Mouse (Mus musculus): ENCODE measurements around the gene Cog7. TPM values are rescaled to one million over a fixed set of nuclear protein-coding genes. Genes with fewer than 3 reads are reported as not detected.

The Cog7 gene
- polyA plus RNA-seq, 1 experiment from 2014 or later = 11.1 TPM

GRCm38 (mm10) chr7:121935906-121936794 lies 45.4 kb downstream of the Cog7 start:
- Histone ChIP-seq H3K4me3 (replicated peaks) (no peak overlapping the region), H3K4me1 (replicated peaks) (peaks cover 8% of the 10 kb centered on the region)

GRCm38 (mm10) chr7:121934346-121934745 lies 47.2 kb downstream of the Cog7 start:
- Histone ChIP-seq H3K36me3 (peaks cover 19% of the 10 kb centered on the region), H3K4me1 (replicated peaks) (peaks cover under 1% of the 10 kb centered on the region; the same call in 1 of the 2 replicates), H3K9me3 (replicated peaks) (no peaks in the 10 kb centered on the region), H3K4me2 (no peak overlapping the region), H3K4me3 (replicated peaks) (no peak overlapping the region), H3K9ac (no peak overlapping the region), H3K27ac (no peak overlapping the region), H3K27me3 (no peaks in the 10 kb centered on the region)
- DNase-seq = no peak
- no peak for ATAC-seq (ENCODE audit: low read depth)
- whole genome bisulfite sequencing (ENCODE audit: insufficient replicate concordance) = 61% methylated on average over 2 of the region's 2 CpGs

More at GRCm38 (mm10) chr7:121935906-121936794, 45.4 kb downstream of the Cog7 start:
- DNase-seq (no peak), ATAC-seq (ENCODE audit: low read depth) (no peak)
- H3K9ac ChIP-seq = no peak overlapping the region
- H3K27me3 ChIP-seq = no peaks in the 10 kb centered on the region
- no peak overlapping the region for H3K27ac ChIP-seq
- H3K9me3 ChIP-seq (replicated peaks) = no peaks in the 10 kb centered on the region
- H3K36me3 ChIP-seq = 0 out of 2 replicates have a peak, but pooled peaks cover 14% of the 10 kb centered on the region
- H3K4me2 ChIP-seq = no peak overlapping the region
- 79% methylated on average over 12 of the region's 12 CpGs for WGBS (ENCODE audit: insufficient replicate concordance)

GRCm38 (mm10) chr7:121933675-121934074 lies 47.8 kb downstream of the Cog7 start:
- no peaks in the 10 kb centered on the region for H3K9me3 ChIP-seq (replicated peaks)
- H3K4me1 ChIP-seq (replicated peaks) = no peaks in the 10 kb centered on the region
- DNase-seq (no peak), ATAC-seq (ENCODE audit: low read depth) (no peak)
- H3K36me3 ChIP-seq = peaks cover 24% of the 10 kb centered on the region
- no peaks in the 10 kb centered on the region for H3K27me3 ChIP-seq
- H3K9ac ChIP-seq = no peak overlapping the region
- no peak overlapping the region for H3K4me2 ChIP-seq
- no peak overlapping the region for H3K4me3 ChIP-seq (replicated peaks)
- WGBS (ENCODE audit: insufficient replicate concordance) = 75% methylated on average over 6 of the region's 6 CpGs
- H3K27ac ChIP-seq = no peak overlapping the region

- no peak overlapping the region for H3K4me2 ChIP-seq
- 81% methylated on average over 7 of the region's 7 CpGs for WGBS (ENCODE audit: insufficient replicate concordance)
- H3K9me3 ChIP-seq (replicated peaks) = no peaks in the 10 kb centered on the region
- H3K4me1 ChIP-seq (replicated peaks) = no peaks in the 10 kb centered on the region
- H3K27me3 ChIP-seq = no peaks in the 10 kb centered on the region
- DNase-seq = no peak
- no peak overlapping the region for H3K27ac ChIP-seq
- no peak overlapping the region for H3K4me3 ChIP-seq (replicated peaks)
- peaks cover 33% of the 10 kb centered on the region for H3K36me3 ChIP-seq
- no peak for ATAC-seq (ENCODE audit: low read depth)
- no peak overlapping the region for H3K9ac ChIP-seq
Measured at GRCm38 (mm10) chr7:121931246-121931645, 50.3 kb downstream of the Cog7 start.

GRCm38 (mm10) chr7:121927882-121928281 lies 53.6 kb downstream of the Cog7 start:
- peaks cover 32% of the 10 kb centered on the region for H3K36me3 ChIP-seq
- no peak overlapping the region for H3K4me3 ChIP-seq (replicated peaks)
- no peak for DNase-seq
- WGBS (ENCODE audit: insufficient replicate concordance) = 80% methylated on average over 2 of the region's 2 CpGs
- H3K4me1 ChIP-seq (replicated peaks) = no peaks in the 10 kb centered on the region
- H3K9me3 ChIP-seq (replicated peaks) = no peaks in the 10 kb centered on the region
- no peak overlapping the region for H3K9ac ChIP-seq
- H3K27me3 ChIP-seq = no peaks in the 10 kb centered on the region
- no peak for ATAC-seq (ENCODE audit: low read depth)
- no peak overlapping the region for H3K27ac ChIP-seq
- no peak overlapping the region for H3K4me2 ChIP-seq

- H3K4me2 ChIP-seq = no peak overlapping the region
- H3K27me3 ChIP-seq = no peaks in the 10 kb centered on the region
- DNase-seq = no peak
- H3K9ac ChIP-seq = no peak overlapping the region
- H3K36me3 ChIP-seq = peaks cover 22% of the 10 kb centered on the region
- no peak for ATAC-seq (ENCODE audit: low read depth)
- no peak overlapping the region for H3K4me3 ChIP-seq (replicated peaks)
- no peak overlapping the region for H3K27ac ChIP-seq
- WGBS (ENCODE audit: insufficient replicate concordance) = 86% methylated on average over 7 of the region's 7 CpGs
- H3K9me3 ChIP-seq (replicated peaks) = no peaks in the 10 kb centered on the region
- H3K4me1 ChIP-seq (replicated peaks) = no peaks in the 10 kb centered on the region
Measured at GRCm38 (mm10) chr7:121924361-121924760, 57.1 kb downstream of the Cog7 start.

GRCm38 (mm10) chr7:121913944-121914343 lies 67.6 kb downstream of the Cog7 start:
- ATAC-seq (ENCODE audit: low read depth) = no peak
- H3K27me3 ChIP-seq = no peaks in the 10 kb centered on the region
- no peak for DNase-seq
- H3K9ac ChIP-seq = no peak overlapping the region
- no peak overlapping the region for H3K4me3 ChIP-seq (replicated peaks)
- H3K9me3 ChIP-seq (replicated peaks) = no peaks in the 10 kb centered on the region
- H3K27ac ChIP-seq = no peak overlapping the region
- H3K4me2 ChIP-seq = no peak overlapping the region
- 69% methylated on average over 6 of the region's 6 CpGs for WGBS (ENCODE audit: insufficient replicate concordance)
- H3K36me3 ChIP-seq = no peaks in the 10 kb centered on the region
- H3K4me1 ChIP-seq (replicated peaks) = no peaks in the 10 kb centered on the region

- H3K4me2 ChIP-seq = no peak overlapping the region
- no peak for DNase-seq
- H3K27ac ChIP-seq = no peak overlapping the region
- no peaks in the 10 kb centered on the region for H3K4me1 ChIP-seq (replicated peaks)
- WGBS (ENCODE audit: insufficient replicate concordance) = 58% methylated on average over 8 of the region's 8 CpGs
- no peaks in the 10 kb centered on the region for H3K9me3 ChIP-seq (replicated peaks)
- H3K36me3 ChIP-seq = no peaks in the 10 kb centered on the region
- H3K4me3 ChIP-seq (replicated peaks) = no peak overlapping the region
- ATAC-seq (ENCODE audit: low read depth) = no peak
- H3K9ac ChIP-seq = no peak overlapping the region
- H3K27me3 ChIP-seq = no peaks in the 10 kb centered on the region
Measured at GRCm38 (mm10) chr7:121912250-121912649, 69.3 kb downstream of the Cog7 start.

- DNase-seq = no peak
- H3K36me3 ChIP-seq = no peaks in the 10 kb centered on the region
Measured at GRCm38 (mm10) chr7:121906879-121907278, 74.6 kb downstream of the Cog7 start.

GRCm38 (mm10) chr7:121902757-121903411 lies 78.6 kb downstream of the Cog7 start:
- no peak overlapping the region for H3K4me3 ChIP-seq (replicated peaks)
- no peaks in the 10 kb centered on the region for H3K4me1 ChIP-seq (replicated peaks)
- no peak for DNase-seq
- H3K27ac ChIP-seq = no peak overlapping the region
- WGBS (ENCODE audit: insufficient replicate concordance) = 60% methylated on average over 8 of the region's 8 CpGs
- ATAC-seq (ENCODE audit: low read depth) = no peak
- no peak overlapping the region for H3K4me2 ChIP-seq
- H3K9me3 ChIP-seq (replicated peaks) = no peaks in the 10 kb centered on the region
- H3K36me3 ChIP-seq = no peaks in the 10 kb centered on the region
- H3K27me3 ChIP-seq = no peaks in the 10 kb centered on the region
- H3K9ac ChIP-seq = no peak overlapping the region

More at GRCm38 (mm10) chr7:121906879-121907278, 74.6 kb downstream of the Cog7 start:
- Histone ChIP-seq H3K9ac (no peak overlapping the region), H3K27ac (no peak overlapping the region), H3K27me3 (no peaks in the 10 kb centered on the region), H3K9me3 (replicated peaks) (no peaks in the 10 kb centered on the region), H3K4me2 (no peak overlapping the region), H3K4me3 (replicated peaks) (no peak overlapping the region), H3K4me1 (replicated peaks) (no peaks in the 10 kb centered on the region)
- 53% methylated on average over 4 of the region's 4 CpGs for WGBS (ENCODE audit: insufficient replicate concordance)
- ATAC-seq (ENCODE audit: low read depth) = no peak

- WGBS (ENCODE audit: insufficient replicate concordance) = 14% methylated on average over 7 of the region's 7 CpGs
- Histone ChIP-seq H3K27ac (no peak overlapping the region), H3K4me1 (replicated peaks) (no peaks in the 10 kb centered on the region), H3K27me3 (no peaks in the 10 kb centered on the region), H3K9me3 (replicated peaks) (no peaks in the 10 kb centered on the region), H3K9ac (no peak overlapping the region), H3K4me2 (no peak overlapping the region), H3K4me3 (replicated peaks) (no peak overlapping the region), H3K36me3 (no peaks in the 10 kb centered on the region)
- ATAC-seq (ENCODE audit: low read depth) (no peak), DNase-seq (no peak)
Measured at GRCm38 (mm10) chr7:121899940-121900339, 81.6 kb downstream of the Cog7 start.
